Mouse (Mus musculus) lung, embryonic 16.5 days (tissue): Measurements from ENCODE around the gene Zfyve1. TPM values are rescaled to one million over a fixed set of nuclear protein-coding genes. Genes with fewer than 3 reads are reported as not detected.

Experiments used
- ATAC-seq: fragments of 200-750 bp; cut with Nextera tagmentation; 2 replicates; pipeline ENCODE4 v1.8.0; 2017; ENCODE audit warnings: low read depth, mild to moderate bottlenecking, moderate library complexity
- H3K27ac ChIP-seq: fragments of 300-500 bp; sonication (generic); 2 replicates; pipeline ENCODE4 v1.5.1; 2014; ENCODE audit warnings: mild to moderate bottlenecking, control low read depth, low read length
- H3K27me3 ChIP-seq: fragments of 300-500 bp; sonication (generic); 2 replicates; pipeline ENCODE4 v1.6.1; 2014; ENCODE audit warnings: low read depth, low read length, mixed read lengths; ENCODE audit not compliant: control insufficient read depth, insufficient read depth
- H3K36me3 ChIP-seq: fragments of 300-500 bp; sonication (generic); 2 replicates; pipeline ENCODE4 v1.6.1; 2014; ENCODE audit warnings: low read length; ENCODE audit not compliant: control insufficient read depth, insufficient read depth
- H3K4me1 ChIP-seq: fragments of 300-500 bp; sonication (generic); replicated peaks from 2 replicates; pipeline ENCODE4 v1.6.1; 2014; ENCODE audit warnings: low read length, mixed read lengths; ENCODE audit not compliant: control insufficient read depth, insufficient read depth
- H3K4me2 ChIP-seq: fragments of 300-500 bp; sonication (generic); 2 replicates; pipeline ENCODE4 v1.6.1; 2014; ENCODE audit warnings: low read depth, low read length, control low read depth
- H3K4me3 ChIP-seq: fragments of 300-500 bp; sonication (generic); 2 replicates; pipeline ENCODE4 v1.5.1; 2014; ENCODE audit warnings: mild to moderate bottlenecking, low read length, control low read depth
- H3K9ac ChIP-seq: fragments of 300-500 bp; sonication (generic); 2 replicates; pipeline ENCODE4 v1.6.1; 2014; ENCODE audit warnings: low read length, control low read depth
- H3K9me3 ChIP-seq: fragments of 300-500 bp; sonication (generic); 2 replicates; pipeline ENCODE4 v1.6.1; 2016; ENCODE audit warnings: low read length; ENCODE audit not compliant: control insufficient read depth
- WGBS: fragments of 180-500 bp; shearing (Covaris S2); extraction: QIAGEN DNeasy Blood & Tissue Kit; methylation state at CpG from one replicate; pipeline ENCODE4 v1.1.7; 2014; 5-methylcytosine and 5-hydroxymethylcytosine counted together
- polyA plus RNA-seq: library from polyadenylated mRNA; unstranded; fragments of >200 nt; fragmentation: Nextera tagmentation; extraction: Ambion mirVana; gene quantifications from 2 replicates; pipeline ENCODE4 v1.2.1, GENCODE M21; 2015

Zfyve1 gene
- polyA plus RNA-seq, 1 experiment from 2014 or later = 19.5 TPM

GRCm38 (mm10) chr12:83562589-83562988 lies 34.4 kb downstream of the Zfyve1 start:
- Histone ChIP-seq H3K9ac (no peak overlapping the region), H3K36me3 (peaks cover 22% of the 10 kb centered on the region), H3K4me3 (no peak overlapping the region), H3K4me1 (no peaks in the 10 kb centered on the region), H3K27me3 (no peaks in the 10 kb centered on the region), H3K4me2 (no peak overlapping the region), H3K9me3 (no peaks in the 10 kb centered on the region), H3K27ac (no peak overlapping the region)
- 85% methylated on average over 3 of the region's 3 CpGs for WGBS
- no peak for ATAC-seq

DNA sequence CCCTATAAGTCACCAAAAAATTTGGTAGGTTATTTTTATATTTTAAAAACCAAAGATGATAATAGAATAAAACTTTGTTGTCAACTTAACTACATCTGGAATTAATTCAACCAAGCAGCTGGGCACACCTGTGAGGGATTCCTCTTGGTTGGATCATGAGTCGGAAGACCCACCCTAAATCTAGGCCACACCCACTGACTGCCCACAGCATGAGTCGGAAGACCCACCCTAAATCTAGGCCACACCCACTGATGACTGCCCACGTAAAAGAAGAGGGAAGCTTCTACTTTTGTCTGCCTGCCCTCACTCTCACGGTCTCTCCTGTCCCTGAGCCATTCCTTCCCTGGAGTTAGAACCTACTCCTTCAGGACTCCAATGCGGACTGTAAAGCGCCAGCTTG lies 36.8 kb downstream of the Zfyve1 start:
- Histone ChIP-seq H3K36me3 (peaks cover 23% of the 10 kb centered on the region), H3K9me3 (no peaks in the 10 kb centered on the region), H3K4me1 (no peaks in the 10 kb centered on the region), H3K4me3 (no peak overlapping the region), H3K27me3 (no peaks in the 10 kb centered on the region), H3K9ac (no peak overlapping the region), H3K4me2 (no peak overlapping the region), H3K27ac (no peak overlapping the region)
- WGBS = 81% methylated on average over 6 of the region's 6 CpGs
- ATAC-seq = no peak

DNA sequence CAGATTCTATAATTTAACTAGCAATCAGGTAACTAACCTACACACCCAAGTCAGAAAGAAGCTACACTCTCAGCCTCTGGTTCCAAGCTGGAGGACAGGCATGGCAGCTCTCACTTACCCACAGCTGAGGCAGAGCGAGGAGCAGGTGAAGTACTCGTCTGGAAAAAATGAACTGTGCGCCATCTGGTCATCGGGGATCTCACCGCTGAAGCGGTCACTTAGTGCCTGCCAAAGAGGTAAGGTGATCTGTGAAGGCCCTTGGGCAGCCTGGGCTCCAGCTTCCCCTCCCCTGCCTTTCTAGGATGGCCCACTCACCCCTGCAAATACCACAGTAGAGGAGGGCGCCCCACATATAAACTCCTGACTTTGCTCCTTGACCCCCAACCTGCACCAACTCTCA lies 38.5 kb downstream of the Zfyve1 start:
- Histone ChIP-seq H3K4me1 (no peaks in the 10 kb centered on the region), H3K9me3 (no peaks in the 10 kb centered on the region), H3K9ac (no peak overlapping the region), H3K4me3 (no peak overlapping the region), H3K27ac (no peak overlapping the region), H3K27me3 (no peaks in the 10 kb centered on the region), H3K4me2 (no peak overlapping the region), H3K36me3 (peaks cover 22% of the 10 kb centered on the region)
- no peak for ATAC-seq
- 87% methylated on average over 7 of the region's 7 CpGs for WGBS

DNA sequence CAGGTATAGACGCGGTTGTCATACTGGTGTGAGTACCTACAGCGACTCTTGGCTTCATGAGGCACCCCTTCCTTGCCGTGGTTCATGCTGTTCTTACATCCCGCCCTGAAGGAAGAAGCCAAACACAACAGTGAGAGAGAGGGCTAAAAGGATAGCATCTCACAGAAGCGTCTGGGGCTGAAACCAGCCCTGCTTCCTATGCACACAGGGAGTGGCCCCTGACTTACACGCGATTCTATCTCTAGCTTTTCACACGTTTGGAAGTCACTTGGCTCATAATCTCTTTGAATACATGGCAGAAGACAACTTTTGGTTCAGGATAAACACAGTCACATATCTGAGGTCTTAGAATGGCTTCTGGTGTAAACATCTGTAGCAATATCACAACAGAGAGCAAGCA lies 41.4 kb downstream of the Zfyve1 start:
- no peaks in the 10 kb centered on the region for H3K4me1 ChIP-seq
- WGBS = 59% methylated on average over 9 of the region's 9 CpGs
- no peak overlapping the region for H3K27ac ChIP-seq
- H3K4me3 ChIP-seq = no peak overlapping the region
- no peaks in the 10 kb centered on the region for H3K27me3 ChIP-seq
- ATAC-seq = no peak
- H3K36me3 ChIP-seq = peaks cover 24% of the 10 kb centered on the region
- H3K9ac ChIP-seq = no peak overlapping the region
- H3K9me3 ChIP-seq = no peaks in the 10 kb centered on the region
- no peak overlapping the region for H3K4me2 ChIP-seq

- no peak for ATAC-seq
- no peaks in the 10 kb centered on the region for H3K9me3 ChIP-seq
- no peak overlapping the region for H3K9ac ChIP-seq
- H3K27ac ChIP-seq = no peak overlapping the region
- no peaks in the 10 kb centered on the region for H3K27me3 ChIP-seq
- H3K4me3 ChIP-seq = no peak overlapping the region
- H3K4me2 ChIP-seq = no peak overlapping the region
- 74% methylated on average over 4 of the region's 4 CpGs for WGBS
- peaks cover 24% of the 10 kb centered on the region for H3K36me3 ChIP-seq
- H3K4me1 ChIP-seq = no peaks in the 10 kb centered on the region
Observed at GRCm38 (mm10) chr12:83553816-83554215, 43.2 kb downstream of the Zfyve1 start.

DNA sequence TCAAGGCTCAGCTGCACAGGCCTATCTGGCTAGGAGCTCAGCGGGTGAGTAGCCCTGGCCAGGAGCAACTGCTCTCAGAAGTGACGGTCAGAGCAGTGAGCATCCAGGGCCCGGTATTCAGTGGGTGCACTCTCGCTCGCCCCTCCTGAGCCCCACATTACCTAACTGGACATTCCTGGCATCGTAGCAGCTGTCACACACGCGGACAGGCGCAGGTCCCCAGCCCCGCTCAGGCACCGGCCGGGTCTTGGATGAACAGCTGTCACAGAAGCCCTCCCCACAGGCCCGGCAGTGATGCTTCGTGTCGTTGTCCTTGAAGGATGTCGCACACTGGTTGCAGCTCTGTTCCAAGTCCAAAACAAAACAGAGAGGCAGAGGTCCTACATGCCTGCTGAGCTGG lies 45.7 kb downstream of the Zfyve1 start:
- no peaks in the 10 kb centered on the region for H3K27me3 ChIP-seq
- H3K4me1 ChIP-seq = no peaks in the 10 kb centered on the region
- no peak overlapping the region for H3K4me2 ChIP-seq
- no peak overlapping the region for H3K4me3 ChIP-seq
- H3K36me3 ChIP-seq = peaks cover 24% of the 10 kb centered on the region
- H3K27ac ChIP-seq = no peak overlapping the region
- no peak for ATAC-seq
- H3K9ac ChIP-seq = no peak overlapping the region
- no peaks in the 10 kb centered on the region for H3K9me3 ChIP-seq
- 81% methylated on average over 16 of the region's 16 CpGs for WGBS

- H3K36me3 ChIP-seq = peaks cover 11% of the 10 kb centered on the region
- H3K4me2 ChIP-seq = no peak overlapping the region
- no peak overlapping the region for H3K27ac ChIP-seq
- H3K9me3 ChIP-seq = no peaks in the 10 kb centered on the region
- H3K27me3 ChIP-seq = no peaks in the 10 kb centered on the region
- no peaks in the 10 kb centered on the region for H3K4me1 ChIP-seq
- no peak for ATAC-seq
- no peak overlapping the region for H3K9ac ChIP-seq
- H3K4me3 ChIP-seq = no peak overlapping the region
Observed at GRCm38 (mm10) chr12:83544791-83545190, 52.2 kb downstream of the Zfyve1 start.

- H3K36me3 ChIP-seq = peaks cover 13% of the 10 kb centered on the region
- WGBS = 71% methylated on average over 7 of the region's 7 CpGs
- H3K27me3 ChIP-seq = no peaks in the 10 kb centered on the region
- H3K27ac ChIP-seq = no peak overlapping the region
- no peak overlapping the region for H3K9ac ChIP-seq
- H3K4me2 ChIP-seq = no peak overlapping the region
- no peaks in the 10 kb centered on the region for H3K9me3 ChIP-seq
- no peak overlapping the region for H3K4me3 ChIP-seq
- ATAC-seq = no peak
- no peaks in the 10 kb centered on the region for H3K4me1 ChIP-seq
Observed at GRCm38 (mm10) chr12:83543997-83544396, 53.0 kb downstream of the Zfyve1 start.

DNA sequence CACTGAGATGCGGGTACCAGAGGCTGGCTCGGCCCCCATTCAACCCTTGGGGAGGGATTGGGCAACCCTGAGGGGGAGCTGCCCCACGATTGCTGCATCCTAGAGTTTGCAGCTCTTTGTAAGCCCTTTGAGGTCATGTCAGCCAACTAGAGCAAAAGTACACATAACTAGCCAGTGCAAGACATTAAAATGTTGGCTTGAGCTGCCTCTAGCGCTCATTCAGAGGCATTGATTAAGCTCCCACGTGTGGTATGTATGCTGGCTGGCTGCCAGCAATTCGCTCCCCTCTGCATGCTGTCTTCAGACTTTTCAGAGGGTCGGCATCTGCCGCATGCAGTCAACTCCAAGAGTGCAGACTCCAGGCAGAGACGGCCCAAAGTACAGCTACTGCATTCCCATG lies 61.0 kb downstream of the Zfyve1 start:
- H3K9me3 ChIP-seq = no peaks in the 10 kb centered on the region
- H3K4me2 ChIP-seq = no peak overlapping the region
- WGBS = 46% methylated on average over 9 of the region's 9 CpGs
- H3K4me3 ChIP-seq = no peak overlapping the region
- no peak overlapping the region for H3K9ac ChIP-seq
- H3K4me1 ChIP-seq = no peaks in the 10 kb centered on the region
- peaks cover 15% of the 10 kb centered on the region for H3K36me3 ChIP-seq
- H3K27ac ChIP-seq = no peak overlapping the region
- no peaks in the 10 kb centered on the region for H3K27me3 ChIP-seq
- no peak for ATAC-seq

DNA sequence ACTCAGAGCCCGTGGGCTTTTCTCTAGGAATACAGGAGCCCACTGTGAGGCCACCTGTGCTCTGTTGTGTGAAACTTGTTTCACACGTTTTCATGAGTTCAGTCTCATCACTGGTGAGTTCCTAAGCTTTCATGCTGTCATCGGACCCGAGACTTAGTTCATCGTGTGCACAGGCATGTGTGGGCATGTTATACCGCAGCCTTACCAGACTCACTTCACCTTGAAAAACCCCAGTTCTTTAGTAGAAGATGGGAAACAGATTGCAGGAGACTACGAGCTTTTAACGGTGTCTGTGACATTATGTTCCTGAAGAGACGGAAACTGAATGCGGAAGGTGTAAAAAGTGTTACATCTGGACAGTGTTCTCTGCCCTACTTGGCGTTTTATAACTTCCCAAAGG lies 61.6 kb downstream of the Zfyve1 start:
- WGBS = 84% methylated on average over 11 of the region's 11 CpGs
- H3K27ac ChIP-seq = no peak overlapping the region
- no peaks in the 10 kb centered on the region for H3K4me1 ChIP-seq
- no peaks in the 10 kb centered on the region for H3K27me3 ChIP-seq
- H3K4me2 ChIP-seq = no peak overlapping the region
- no peak for ATAC-seq
- peaks cover 14% of the 10 kb centered on the region for H3K36me3 ChIP-seq
- H3K4me3 ChIP-seq = no peak overlapping the region
- H3K9me3 ChIP-seq = no peaks in the 10 kb centered on the region
- no peak overlapping the region for H3K9ac ChIP-seq
